Comparison of ENCODE assay signal across 16 mouse cellular contexts in the genomic region with DNA sequence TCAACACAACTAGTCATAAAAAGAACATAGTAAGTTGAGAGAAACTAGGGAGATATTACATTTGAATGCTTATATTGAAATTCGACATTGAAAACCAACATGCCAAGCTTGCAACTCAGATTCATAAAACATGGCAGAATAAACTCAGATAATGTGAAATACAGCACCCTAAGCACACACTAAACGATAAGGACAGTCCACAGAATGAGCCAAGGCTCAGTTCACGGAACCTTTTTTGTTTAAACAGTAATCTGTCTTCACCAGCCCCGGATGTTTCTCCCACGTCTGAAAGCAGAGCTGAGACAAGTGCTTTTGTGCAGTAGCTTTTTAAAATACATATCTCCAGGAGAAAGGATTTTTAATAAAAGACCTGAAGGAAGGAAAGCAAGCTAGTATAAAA.
"Had no signal": no experiment of that assay in that cellular context is flagged by ENCODE, and none has a peak within 500 bp of the region (broad histone marks: within the 10 kb centered on the region; RNA-seq: fewer than 3 reads in every experiment).

No protein-coding gene starts in this region.

- ATAC-seq: liver, embryonic 12.5 days; midbrain, embryonic 16.5 days had no signal

- H3K27me3 ChIP-seq: liver, embryonic 12.5 days; midbrain, embryonic 12.5 days; neural tube, embryonic 13.5 days; neural tube, embryonic 15.5 days had no signal

- H3K27ac ChIP-seq: liver, embryonic 12.5 days; liver, embryonic 14.5 days; midbrain, embryonic 12.5 days; neural tube, embryonic 13.5 days; neural tube, embryonic 15.5 days had no signal

- H3K4me2 ChIP-seq: liver, embryonic 12.5 days; lung, embryonic 14.5 days; midbrain, embryonic 12.5 days; neural tube, embryonic 13.5 days; neural tube, embryonic 15.5 days had no signal

- DNase-seq: lung, adult 18-20 months; lung, embryonic 14.5 days; lung, postnatal 10 days; lung, postnatal 4 days; midbrain, embryonic 14.5 days; right cerebral cortex, postnatal 14 days; thymus, adult 2 months; thymus, postnatal 25 days; thymus, postnatal 4 days had no signal

- H3K9ac ChIP-seq: liver, embryonic 12.5 days; liver, embryonic 14.5 days; lung, embryonic 14.5 days; midbrain, embryonic 12.5 days; neural tube, embryonic 13.5 days; neural tube, embryonic 15.5 days had no signal

- H3K9me3 ChIP-seq: midbrain, embryonic 12.5 days; neural tube, embryonic 13.5 days; neural tube, embryonic 15.5 days had no signal

- H3K4me1 ChIP-seq: liver, embryonic 12.5 days; midbrain, embryonic 12.5 days; neural tube, embryonic 13.5 days; neural tube, embryonic 15.5 days had no signal

- H3K4me3 ChIP-seq: liver, embryonic 12.5 days; midbrain, embryonic 12.5 days; myocyte; neural tube, embryonic 13.5 days; neural tube, embryonic 15.5 days had no signal

- H3K36me3 ChIP-seq: liver, embryonic 12.5 days; midbrain, embryonic 12.5 days; neural tube, embryonic 13.5 days; neural tube, embryonic 15.5 days had no signal
